8 mouse cellular contexts compared by ENCODE assay signal in genomic region chr14:101379663-101380006, GRCm38 (mm10).
DNase-seq lines count a peak whose midpoint lies in the region; ATAC-seq and TF ChIP-seq lines count a peak whose summit lies in the region.

No protein-coding gene starts in this region.

- no peaks in the 10 kb centered on the region for H3K36me3 ChIP-seq in forebrain, postnatal 0 days (ENCODE audit: insufficient read depth)
- no peaks in the 10 kb centered on the region for H3K36me3 ChIP-seq in liver, embryonic 12.5 days

- peak; percentile 3 for DNase-seq in cerebellum, adult 9-11 months
- DNase-seq in cerebellum, adult 2 months, result no peak
- peak; percentile 3 for DNase-seq in 416B (ENCODE audit: low read depth)
- DNase-seq in forebrain, postnatal 0 days, result no peak
- no peak for DNase-seq in left cerebral cortex, postnatal 10 days (ENCODE audit: extremely low spot score in 1 of 2, low spot score in 2 of 2)
- no peak for DNase-seq in frontal cortex, postnatal 36 days (ENCODE audit: low spot score in 2 of 2)

- H3K9me3 ChIP-seq in forebrain, postnatal 0 days (ENCODE audit: low read length), result no peaks in the 10 kb centered on the region
- H3K9me3 ChIP-seq in liver, embryonic 12.5 days (replicated peaks), result no peaks in the 10 kb centered on the region

- H3K4me1 ChIP-seq in cerebellum, adult 2 months (ENCODE audit: control insufficient read depth, insufficient read depth, low read length), result no peaks in the 10 kb centered on the region
- no peaks in the 10 kb centered on the region for H3K4me1 ChIP-seq in forebrain, postnatal 0 days (ENCODE audit: insufficient read depth)
- no peaks in the 10 kb centered on the region for H3K4me1 ChIP-seq in liver, embryonic 12.5 days

- H3K9ac ChIP-seq in forebrain, postnatal 0 days, result no peak overlapping the region
- H3K9ac ChIP-seq in liver, embryonic 12.5 days, result no peak overlapping the region

- no peak for TF ChIP-seq POLR2A in cerebellum, adult 2 months (IDR thresholded peaks at IDR 0.05; ENCODE audit: borderline replicate concordance, insufficient read depth, low read length)

- peak; percentile 40 for ATAC-seq in forebrain, postnatal 0 days
- ATAC-seq in megakaryocyte progenitor cell, adult 5-6 weeks (replicated peaks; ENCODE audit: poor library complexity), result 0 out of 2 replicates have a peak, but pooled peaks have one; percentile 12
- no peak for ATAC-seq in liver, embryonic 12.5 days

- peak overlapping the region; percentile 49 for H3K4me2 ChIP-seq in forebrain, postnatal 0 days (ENCODE audit: low read depth)
- no peak overlapping the region for H3K4me2 ChIP-seq in liver, embryonic 12.5 days

- no peak for TF ChIP-seq CTCF in cerebellum, adult 2 months (IDR thresholded peaks at IDR 0.05; ENCODE audit: borderline replicate concordance, insufficient read depth, low read depth, low read length)
- TF ChIP-seq CTCF in forebrain, postnatal 0 days (IDR thresholded peaks at IDR 0.05; ENCODE audit: low read depth), result no peak

- intact Hi-C loops in left cerebral cortex, postnatal 10 days (cut with DNase I), result loop anchor here (5.0 to 10.0 kb wide), 2 partner anchors 1095 to 1447 kb away; partner anchors contain the start of gene Klf12

- H3K27me3 ChIP-seq in cerebellum, adult 2 months (ENCODE audit: control insufficient read depth, insufficient read depth, low read length), result no peaks in the 10 kb centered on the region
- H3K27me3 ChIP-seq in forebrain, postnatal 0 days (ENCODE audit: insufficient read depth, low read length), result no peaks in the 10 kb centered on the region
- H3K27me3 ChIP-seq in liver, embryonic 12.5 days (replicated peaks), result no peaks in the 10 kb centered on the region

- H3K4me3 ChIP-seq in cerebellum, adult 2 months (replicated peaks; ENCODE audit: insufficient read depth, low read depth, low read length), result no peak overlapping the region
- peak overlapping the region; percentile 27; the same call in 1 of the 2 replicates for H3K4me3 ChIP-seq in forebrain, postnatal 0 days (ENCODE audit: low read depth, low read length)
- no peak overlapping the region for H3K4me3 ChIP-seq in liver, embryonic 12.5 days

- WGBS in cerebellum, adult 2 months, result 55% methylated on average over 4 of the region's 4 CpGs
- WGBS in forebrain, postnatal 0 days, result 39% methylated on average over 4 of the region's 4 CpGs
- 29% methylated on average over 4 of the region's 4 CpGs for WGBS in liver, embryonic 12.5 days (ENCODE audit: insufficient replicate concordance)

- no peak overlapping the region for H3K27ac ChIP-seq in cerebellum, adult 2 months (ENCODE audit: insufficient read depth, low read length)
- no peak overlapping the region for H3K27ac ChIP-seq in forebrain, postnatal 0 days (ENCODE audit: low read depth, low read length)
- H3K27ac ChIP-seq in liver, embryonic 12.5 days, result no peak overlapping the region

Comparison
In these comparisons a context has a peak if more than half of its experiments do, and no peak if none do; other contexts are left out.
1. DNase-seq: peak in cerebellum, adult 9-11 months (single experiment) and 416B (single experiment); none in cerebellum, adult 2 months (0 of 2), forebrain, postnatal 0 days (single experiment), left cerebral cortex, postnatal 10 days (0 of 2) and frontal cortex, postnatal 36 days (0 of 2).